Mouse (Mus musculus): ENCODE results near the gene Adcy7.

Gene Adcy7
- long read RNA-seq, experiment 1, partial matches to known transcripts = 1 of 1 reads
- long read RNA-seq, experiment 1, other reads (novel, unspliced or antisense) = 0 of 1 reads
- long read RNA-seq, experiment 2, partial matches to known transcripts = 3 of 10 reads
- long read RNA-seq, experiment 2, other reads (novel, unspliced or antisense) = 7 of 10 reads

DNA sequence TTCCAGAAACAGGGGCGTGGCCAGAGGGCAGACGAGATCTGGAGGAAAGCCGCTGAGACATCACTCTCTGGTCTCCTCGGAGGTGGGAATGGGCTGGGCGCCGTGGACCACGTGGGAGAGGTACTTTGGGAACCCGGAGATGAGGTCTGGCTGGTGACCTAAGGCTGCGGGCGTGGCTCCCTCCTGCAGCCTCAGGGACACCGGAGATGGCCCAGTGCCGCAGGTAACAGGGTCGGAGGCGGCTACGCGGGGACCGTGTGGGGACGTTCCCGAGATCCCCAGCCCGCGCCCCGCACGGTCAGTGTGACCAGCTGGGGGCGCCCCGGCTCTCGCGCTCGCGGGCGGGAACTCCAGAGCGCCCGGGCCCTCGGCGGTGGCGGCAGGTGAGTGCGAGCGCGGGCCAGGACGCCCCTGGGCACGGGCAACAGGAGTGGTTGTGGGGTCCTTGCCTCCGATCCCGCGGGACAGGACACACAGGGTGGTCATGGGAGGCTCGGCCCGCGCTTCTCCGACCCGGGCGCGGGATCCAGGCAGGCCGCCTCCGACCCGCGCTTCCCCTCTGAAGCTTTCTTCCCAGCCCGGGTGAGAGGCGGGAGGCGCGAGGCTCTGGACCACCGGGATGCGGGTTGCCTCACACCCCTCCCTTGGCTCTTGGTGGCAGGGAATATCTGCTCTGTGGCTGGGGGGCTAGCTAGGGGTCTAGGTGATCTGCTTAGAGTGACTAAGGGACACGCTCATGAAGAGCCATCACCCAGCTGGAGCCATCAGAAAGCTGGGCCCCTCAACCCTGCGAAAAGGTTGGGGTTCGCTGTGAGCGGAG, at the start of gene Adcy7:
Adcy7 (plus strand) TSS at position 173 of the 820 bp plus-strand sequence.
- intact Hi-C loops (cut with DNase I) = loop anchor here (5.0 kb wide), 2 partner anchors 35 to 75 kb away; no protein-coding TSS in a partner anchor

DNA sequence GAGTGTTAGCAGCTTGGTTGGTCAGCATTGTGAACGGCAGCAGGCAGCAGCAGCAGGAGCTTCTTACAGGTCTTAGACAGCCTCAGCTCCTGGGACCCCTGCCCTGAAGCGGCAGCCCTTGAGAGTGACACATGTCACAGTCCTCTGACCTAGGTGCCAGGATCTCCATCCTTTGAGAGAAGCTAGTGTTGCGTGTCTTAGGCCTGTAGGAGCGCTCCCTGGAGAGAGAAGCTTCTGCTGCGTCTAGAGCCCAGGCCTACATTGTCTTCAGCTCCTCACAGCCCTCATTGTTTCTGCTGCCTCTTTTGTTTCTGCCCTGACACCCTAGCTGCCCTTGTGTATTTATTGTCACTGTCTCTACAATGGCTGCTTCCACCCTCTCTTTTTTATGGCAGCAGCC, 46.8 kb upstream of the Adcy7 start:
- intact Hi-C loops (cut with DNase I) = no loop called here

- intact Hi-C loops (cut with DNase I) = no loop called here
Observed at GRCm38 (mm10) chr8:88227851-88228250, 44.4 kb upstream of the Adcy7 start.

DNA sequence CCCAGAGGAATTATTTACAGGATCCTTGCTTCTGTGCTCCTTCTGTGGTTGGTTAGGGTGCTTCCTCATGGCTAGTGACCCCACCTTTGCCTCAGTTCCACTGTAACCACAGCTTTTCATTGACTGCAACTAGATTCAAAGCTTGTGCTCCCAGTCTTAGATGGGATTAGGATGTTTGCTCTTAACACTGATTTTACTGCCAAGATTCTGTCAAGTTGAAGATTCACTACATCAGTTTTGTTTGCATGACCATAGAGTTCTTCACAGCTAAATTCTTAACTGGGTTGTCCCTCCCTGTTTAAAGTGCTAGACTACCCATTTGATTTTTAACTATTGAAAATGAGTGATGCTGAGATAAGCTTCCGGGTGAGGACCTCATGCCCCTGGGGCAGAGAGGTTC, 43.9 kb upstream of the Adcy7 start:
- intact Hi-C loops (cut with DNase I) = no loop called here

DNA sequence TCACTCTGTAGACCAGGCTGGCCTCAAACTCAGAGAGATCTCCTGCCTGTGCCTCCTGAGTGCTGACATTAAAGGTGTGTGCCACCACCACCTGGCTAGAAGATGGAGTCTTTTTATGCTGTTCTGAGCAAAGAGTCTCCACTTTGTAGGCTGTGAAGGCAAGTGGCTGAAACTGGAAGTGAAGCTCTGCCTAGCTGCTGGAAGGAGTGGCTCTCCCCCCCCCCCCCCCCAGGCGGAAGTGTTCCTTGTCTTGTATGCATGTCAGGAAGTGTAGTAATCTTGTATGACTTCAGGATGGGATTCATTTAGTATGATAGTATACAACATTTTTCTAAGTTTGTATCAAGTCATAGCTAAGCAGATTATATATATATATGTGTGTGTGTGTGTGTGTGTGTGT, 43.4 kb upstream of the Adcy7 start:
- intact Hi-C loops (cut with DNase I) = no loop called here

DNA sequence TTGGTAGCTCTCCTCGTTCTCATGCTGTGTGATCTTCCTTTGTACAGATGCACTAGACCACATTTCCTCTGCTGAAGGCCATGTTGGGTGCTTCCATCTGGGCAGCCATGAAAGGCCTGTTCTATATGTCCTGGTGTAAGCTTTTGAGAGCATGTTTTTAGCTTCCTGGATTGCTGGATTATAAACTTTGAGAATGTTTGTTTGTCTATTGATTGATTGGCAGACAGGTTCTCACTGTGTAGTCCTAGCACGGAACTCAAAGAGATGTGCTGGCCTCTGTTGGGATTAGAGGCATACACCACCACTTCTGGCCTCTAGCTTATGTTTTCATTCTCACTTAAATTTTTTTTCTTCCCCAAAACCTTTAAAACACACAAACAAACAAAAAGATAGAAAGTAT, 35.5 kb upstream of the Adcy7 start:
- intact Hi-C loops (cut with DNase I) = no loop called here

GRCm38 (mm10) chr8:88237606-88238005, 34.6 kb upstream of the Adcy7 start:
- intact Hi-C loops (cut with DNase I) = no loop called here

GRCm38 (mm10) chr8:88239277-88239676, 32.9 kb upstream of the Adcy7 start:
- intact Hi-C loops (cut with DNase I) = no loop called here

DNA sequence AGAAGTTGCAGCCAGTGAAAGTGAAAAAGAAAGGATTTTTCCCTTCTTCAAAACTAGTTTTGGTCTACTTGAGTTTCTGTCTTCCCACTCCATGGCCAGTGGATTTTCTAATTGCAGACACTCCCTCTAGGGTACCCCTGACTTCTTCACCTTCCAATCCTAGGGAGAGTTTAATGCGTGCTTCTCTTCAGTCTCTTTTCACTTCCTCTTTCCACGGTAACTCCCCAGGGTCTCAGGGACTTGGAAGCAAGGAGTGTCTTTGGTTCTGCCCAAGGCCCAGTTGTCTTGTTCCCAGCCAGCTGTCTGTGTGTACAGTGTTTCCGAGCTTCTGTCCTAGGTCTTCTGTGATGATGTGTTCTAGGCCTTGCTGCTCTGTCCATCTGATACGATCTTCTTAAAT, 30.3 kb upstream of the Adcy7 start:
- intact Hi-C loops (cut with DNase I) = loop anchor here (5.0 kb wide), 2 partner anchors 40 to 70 kb away; no protein-coding TSS in a partner anchor

DNA sequence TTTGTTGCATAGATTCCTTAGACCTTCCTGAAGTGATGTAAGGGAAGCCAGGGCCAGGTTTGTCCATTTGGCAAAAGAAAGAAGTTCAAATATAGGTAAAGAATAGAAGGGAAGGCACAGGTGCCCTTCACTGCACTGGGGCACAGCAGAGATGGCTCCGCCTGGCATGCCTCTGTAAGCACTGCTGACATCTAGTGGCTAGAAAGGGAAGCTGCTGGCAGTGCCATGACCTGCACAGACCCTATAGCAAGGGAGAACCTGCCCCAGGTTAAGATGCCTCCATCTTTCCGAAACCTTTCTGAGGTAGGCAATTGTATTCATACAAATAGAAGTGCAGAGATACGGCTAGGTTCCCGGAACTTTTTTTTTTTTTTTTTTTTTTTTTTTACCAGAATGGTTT, 27.9 kb upstream of the Adcy7 start:
- intact Hi-C loops (cut with DNase I) = loop anchor here (5.0 kb wide), 2 partner anchors 42 to 72 kb away; no protein-coding TSS in a partner anchor

DNA sequence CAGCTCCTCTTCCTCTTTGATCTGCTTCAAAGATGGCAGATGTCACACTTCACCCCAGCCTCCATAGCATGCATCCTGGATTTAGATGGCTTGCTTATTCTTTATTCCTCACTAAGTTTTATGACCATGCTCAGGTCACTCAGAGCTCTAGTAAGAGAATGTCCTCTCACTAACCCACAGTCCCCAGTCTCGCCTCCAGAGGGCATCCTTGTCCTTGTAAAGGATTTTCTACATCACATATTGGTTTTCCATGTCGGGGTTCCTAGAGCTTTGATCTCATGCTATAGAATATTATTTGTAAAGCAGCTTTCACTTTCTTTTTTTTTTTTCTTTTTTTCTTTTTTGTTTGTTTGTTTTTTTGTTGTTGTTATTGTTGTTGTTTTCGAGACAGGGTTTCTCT, 19.4 kb upstream of the Adcy7 start:
- intact Hi-C loops (cut with DNase I) = no loop called here

DNA sequence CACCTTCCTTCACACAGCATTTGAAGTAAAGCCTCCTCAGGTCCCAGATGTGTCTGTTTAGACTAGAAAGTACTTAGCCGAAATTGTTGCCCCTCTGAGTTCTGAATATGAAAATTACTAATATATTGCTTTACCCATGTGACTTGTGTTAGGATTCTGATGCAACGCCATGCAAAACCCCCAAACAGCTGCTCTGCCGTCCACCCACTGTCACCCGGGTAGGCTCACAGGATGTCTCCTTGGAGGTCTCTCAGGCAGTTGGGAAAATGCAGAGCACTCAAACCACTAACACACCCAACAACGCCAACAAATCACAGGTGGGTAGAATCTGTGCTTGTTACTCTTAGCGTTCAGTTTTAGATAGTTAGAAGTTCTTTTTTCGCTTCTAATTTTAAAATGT, 17.2 kb upstream of the Adcy7 start:
- intact Hi-C loops (cut with DNase I) = no loop called here

DNA sequence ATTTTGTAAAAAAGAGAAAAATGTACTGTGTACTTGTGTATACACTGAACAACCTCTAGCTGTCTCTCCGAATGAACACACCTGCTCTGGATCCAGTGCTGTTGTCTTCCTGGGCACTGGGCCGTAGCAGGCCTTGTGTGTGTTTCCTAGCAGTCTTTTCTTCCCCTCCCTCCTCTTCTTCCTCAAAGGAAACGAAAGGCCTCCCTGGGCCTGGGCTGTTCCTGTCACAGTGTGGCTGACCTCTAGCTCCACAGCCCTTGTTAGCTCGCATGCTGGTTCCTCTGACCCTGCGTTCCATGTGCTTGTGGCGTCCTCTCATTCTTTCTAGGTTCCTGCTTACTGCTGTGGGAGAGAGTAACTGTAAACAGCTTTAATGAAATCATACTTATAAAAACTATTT, 14.2 kb upstream of the Adcy7 start:
- intact Hi-C loops (cut with DNase I) = no loop called here

DNA sequence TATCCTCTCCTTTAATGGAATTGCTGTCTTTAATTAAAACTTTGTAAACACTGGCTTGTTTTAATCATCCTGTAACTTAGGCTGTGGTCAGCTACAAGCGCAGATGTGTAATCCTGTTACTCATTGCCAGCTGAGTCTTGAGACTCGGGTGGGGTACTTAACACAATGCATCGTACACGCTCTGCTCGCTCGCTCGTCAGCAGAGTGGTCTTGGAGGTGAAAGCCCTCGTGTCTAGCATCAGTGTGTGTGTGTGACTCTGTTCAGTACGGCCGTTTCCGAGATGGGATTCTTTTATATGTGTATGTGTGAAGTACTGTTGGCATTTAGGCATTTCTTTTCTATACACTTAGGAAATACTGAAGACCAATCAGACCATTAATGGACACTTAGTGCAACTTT, 13.7 kb upstream of the Adcy7 start:
- intact Hi-C loops (cut with DNase I) = no loop called here

DNA sequence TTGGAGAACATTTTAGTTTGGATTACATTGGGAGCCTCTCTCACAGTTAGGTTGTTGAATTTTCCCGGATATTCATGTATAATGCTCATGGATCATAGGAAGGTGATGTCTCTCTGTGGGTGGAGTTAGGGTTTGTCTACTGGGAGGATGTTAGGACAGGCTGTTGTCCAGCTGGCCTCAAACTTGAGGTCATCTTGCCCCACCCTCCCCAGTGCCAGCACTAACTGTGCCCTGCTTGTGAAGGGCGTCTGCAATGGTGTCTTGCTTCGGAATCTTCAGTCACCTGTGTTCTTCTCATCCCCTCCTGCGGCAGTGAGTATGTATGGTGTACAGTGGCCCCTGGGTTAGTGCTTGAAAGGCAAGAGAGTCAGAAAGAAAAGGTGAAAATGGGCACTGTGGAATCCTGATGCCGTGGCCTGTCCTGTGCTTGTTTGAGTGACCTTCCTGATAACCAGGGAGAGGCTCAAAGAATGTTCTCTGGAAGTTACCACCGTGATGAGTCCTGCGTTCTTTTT, 11.7 kb upstream of the Adcy7 start:
- intact Hi-C loops (cut with DNase I) = no loop called here

- intact Hi-C loops (cut with DNase I) = no loop called here
Observed at GRCm38 (mm10) chr8:88262831-88263635, 9.2 kb upstream of the Adcy7 start.

DNA sequence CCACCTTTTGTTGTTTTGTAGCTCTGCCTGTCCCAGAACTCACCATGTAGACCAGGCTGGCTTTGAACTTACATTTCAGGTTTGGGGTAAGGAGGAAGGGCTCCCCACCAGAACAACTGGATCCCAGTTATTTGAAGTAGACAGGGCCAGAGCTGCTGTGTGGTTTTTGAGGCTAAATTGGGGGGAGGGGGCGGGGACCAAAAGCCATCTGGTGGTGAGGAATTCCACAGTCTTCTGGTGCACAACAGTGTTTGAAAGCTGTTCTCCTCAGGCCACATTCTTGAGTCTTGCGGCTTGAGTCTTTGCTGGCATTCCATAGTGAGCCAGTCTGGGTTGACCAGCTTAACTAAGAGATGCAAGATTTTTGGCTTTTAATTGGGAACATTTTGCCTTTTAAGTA, 6.7 kb upstream of the Adcy7 start:
- intact Hi-C loops (cut with DNase I) = loop anchor here (5.0 kb wide), 2 partner anchors 92 to 357 kb away; no protein-coding TSS in a partner anchor

DNA sequence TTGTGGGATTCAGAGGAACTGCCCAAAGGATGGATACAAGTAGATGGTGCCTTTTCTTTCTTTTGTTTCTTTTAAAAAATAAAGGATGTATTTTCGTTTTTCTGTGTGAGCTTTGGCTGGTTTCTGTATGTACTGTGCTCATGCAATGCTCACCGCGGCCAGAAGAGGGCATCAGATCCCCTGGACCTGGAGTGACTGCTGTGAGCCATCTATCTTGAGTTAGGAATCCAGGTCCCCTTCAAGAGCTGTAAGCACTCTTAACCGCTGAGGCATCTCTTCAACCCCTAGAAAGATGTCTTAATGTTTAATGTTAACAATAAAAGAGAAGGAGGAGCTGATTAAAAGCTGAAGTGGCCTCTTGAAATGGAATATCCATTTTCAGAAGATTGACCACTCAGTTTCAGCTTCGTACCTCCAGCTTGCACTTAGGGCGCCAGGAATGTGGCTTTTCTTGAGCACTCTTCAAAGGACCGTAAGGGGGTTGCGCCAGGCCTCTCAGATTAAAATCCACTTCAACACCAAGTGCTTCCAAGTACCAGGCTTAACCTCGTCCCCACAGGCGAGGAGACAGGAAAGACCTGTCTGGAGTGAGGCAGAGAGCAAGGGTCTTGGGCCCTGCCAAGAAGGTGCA, 5.9 kb upstream of the Adcy7 start:
- intact Hi-C loops (cut with DNase I) = loop anchor here (5.0 kb wide), 2 partner anchors 91 to 356 kb away; no protein-coding TSS in a partner anchor

GRCm38 (mm10) chr8:88266801-88267403, 5.3 kb upstream of the Adcy7 start:
- intact Hi-C loops (cut with DNase I) = loop anchor here (5.0 kb wide), 2 partner anchors 90 to 355 kb away; no protein-coding TSS in a partner anchor

- intact Hi-C loops (cut with DNase I) = loop anchor here (5.0 kb wide), 2 partner anchors 88 to 353 kb away; no protein-coding TSS in a partner anchor
Observed at GRCm38 (mm10) chr8:88269107-88269875, 2.9 kb upstream of the Adcy7 start.

Data from adrenal gland (tissue).